Mouse (Mus musculus) adrenal gland, adult 10 weeks (tissue): ENCODE measurements around the gene Olfr1043. TPM values are rescaled to one million over a fixed set of nuclear protein-coding genes. Genes with fewer than 3 reads are reported as not detected.

Source experiments
- polyA plus RNA-seq: library from polyadenylated mRNA; stranded (reverse); fragments of 350-450 nt; fragmentation: Illumina TruSeq; extraction: RNeasy Lipid Tissue Mini Kit (QIAGEN cat#74804); gene quantifications from one replicate; pipeline ENCODE4 v1.2.3, GENCODE M21; 2014; ENCODE audit warnings: low read depth, low replicate concordance

Olfr1043 gene
- polyA plus RNA-seq, result not detected

DNA sequence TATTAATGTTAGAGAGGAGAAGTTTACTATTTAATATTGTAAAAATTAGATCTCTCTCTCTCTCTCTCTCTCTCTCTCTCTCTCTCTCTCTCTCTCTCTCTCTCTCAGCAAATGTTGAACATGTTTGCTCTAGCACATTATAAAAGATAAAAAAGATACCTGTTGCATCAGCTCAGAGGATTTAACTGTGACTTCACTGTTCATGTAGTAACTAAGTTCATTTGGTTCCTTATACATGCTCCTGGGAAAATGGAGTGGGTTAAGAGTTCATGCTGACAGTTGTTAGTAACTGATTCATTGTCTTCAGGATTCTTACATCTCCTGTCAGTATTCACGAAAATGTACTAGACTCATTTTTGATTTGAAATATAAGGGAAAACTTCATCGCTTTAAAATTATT, at the start of gene Olfr1043:
TSS of gene Olfr1043 (minus strand) at position 101 of the 400 bp plus-strand sequence.

DNA sequence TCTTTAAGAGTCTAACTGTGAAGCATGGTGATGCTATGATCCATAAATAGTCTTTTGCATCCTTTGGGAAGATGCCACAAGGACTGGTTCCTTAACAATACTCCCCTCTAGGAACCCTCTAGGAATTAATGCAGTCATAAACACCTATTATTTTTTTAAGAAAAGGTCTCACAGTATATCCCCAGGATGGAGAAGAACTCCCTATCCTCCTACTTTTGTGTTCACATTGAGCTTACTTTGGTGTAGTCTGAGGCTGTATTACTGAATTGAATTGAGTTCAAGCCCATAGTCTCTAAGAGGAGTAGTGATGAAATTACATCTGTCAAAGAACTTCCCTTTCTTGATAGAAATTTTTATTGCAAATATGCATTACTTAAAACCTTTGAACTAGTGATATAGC, 35.6 kb upstream of the Olfr1043 start, which contains the start of gene Olfr1045:
TSS of gene Olfr1045 (minus strand) at position 101 of the 400 bp plus-strand sequence.

DNA sequence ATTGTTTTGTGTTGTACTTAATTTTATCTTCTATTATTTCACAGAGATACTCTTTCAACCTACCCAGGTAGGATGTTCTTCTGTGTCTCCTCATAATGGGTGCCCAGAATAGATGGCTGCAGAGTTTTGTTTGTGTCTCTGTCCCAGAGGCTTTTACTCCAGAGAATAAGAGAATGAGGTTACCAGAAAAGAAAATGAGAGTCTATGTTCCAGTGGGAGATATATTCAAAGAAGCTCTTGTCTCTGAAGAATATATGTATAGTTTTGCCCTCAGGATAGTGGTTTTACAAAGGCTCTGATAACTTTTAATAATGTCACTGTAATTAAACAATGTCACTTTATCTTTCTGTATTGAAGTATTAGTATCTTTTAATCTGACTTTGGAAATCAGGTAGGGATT, 18.3 kb upstream of the Olfr1043 start, which contains the start of gene Olfr52:
TSS of gene Olfr52 (minus strand) at position 101 of the 400 bp plus-strand sequence.

DNA sequence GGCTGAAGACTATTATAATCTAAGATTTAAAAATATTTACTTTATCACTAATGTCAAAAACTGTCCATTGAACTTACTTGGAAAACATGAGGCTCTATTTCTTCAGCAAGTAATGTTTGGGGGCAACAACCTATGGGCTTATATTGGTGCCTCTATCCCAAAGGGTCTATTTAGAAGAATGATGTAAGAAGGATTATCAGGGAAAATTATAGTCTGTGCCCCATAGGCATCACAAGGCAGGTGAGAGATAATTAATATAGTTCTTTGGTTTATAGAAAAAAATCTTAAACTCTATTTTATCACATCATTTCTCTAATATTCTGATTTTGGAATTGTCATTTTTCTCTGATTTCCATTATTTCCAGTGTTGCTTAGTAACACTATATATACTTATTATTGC, 10.4 kb upstream of the Olfr1043 start, which contains the start of gene Olfr1044:
TSS of gene Olfr1044 (minus strand) at position 101 of the 400 bp plus-strand sequence.

DNA sequence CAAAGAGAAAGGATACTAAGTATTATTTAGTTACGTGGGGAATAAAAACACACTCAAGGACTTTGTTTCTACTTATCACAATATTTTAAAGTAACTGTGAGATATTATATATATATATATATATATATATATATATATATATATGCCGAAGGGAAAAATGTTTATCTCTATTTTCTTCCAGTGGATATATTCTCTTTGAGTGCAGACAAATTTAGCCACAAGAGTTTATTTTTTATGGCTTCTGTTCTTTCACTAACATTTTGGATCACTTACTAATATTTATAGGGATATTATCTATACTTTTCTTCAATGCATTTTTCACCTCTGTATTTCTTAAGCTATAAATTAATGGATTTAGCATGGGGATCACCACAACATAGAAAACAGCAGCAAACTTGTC, 5.6 kb downstream of the Olfr1043 start, which contains the start of gene Olfr1042:
TSS of gene Olfr1042 (minus strand) at position 101 of the 400 bp plus-strand sequence.

DNA sequence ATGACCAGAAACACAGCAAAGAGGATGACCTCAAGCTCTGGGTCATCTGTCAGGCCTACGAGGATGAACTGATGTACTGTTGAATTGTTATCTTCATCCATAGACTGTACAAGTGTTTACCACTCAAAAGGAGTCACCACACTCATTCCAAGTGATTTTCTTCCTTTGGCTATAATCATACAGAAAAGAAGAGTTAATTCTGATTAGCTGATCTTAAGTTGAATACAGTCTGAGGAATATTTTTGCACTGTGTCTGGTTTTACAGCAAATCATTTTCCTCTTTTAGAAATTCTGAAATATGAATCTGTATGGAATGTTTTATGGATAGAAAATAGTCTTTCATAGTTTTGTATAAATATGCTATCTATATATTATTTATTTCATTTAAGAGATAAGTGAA, 20.7 kb downstream of the Olfr1043 start, which contains the start of gene Olfr1040:
TSS of gene Olfr1040 (minus strand) at position 101 of the 400 bp plus-strand sequence.

DNA sequence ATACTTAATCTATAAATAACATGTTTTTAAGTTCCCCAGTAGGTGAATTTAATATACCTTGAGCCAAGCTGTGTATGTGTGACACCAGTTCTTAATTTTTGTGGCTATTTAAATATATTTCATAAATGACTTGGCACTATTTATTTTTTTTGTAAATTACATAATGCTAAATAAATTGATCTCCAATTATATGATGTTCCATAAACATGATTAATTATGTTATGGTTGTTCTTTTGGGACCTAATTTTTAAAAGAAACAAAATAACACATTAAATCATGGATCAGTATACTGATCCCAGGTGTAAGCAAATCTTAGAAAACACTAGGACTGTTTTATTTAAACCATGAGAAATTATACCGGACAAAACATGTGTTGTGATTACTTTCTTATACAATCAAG, 31.5 kb downstream of the Olfr1043 start, which contains the start of gene Olfr1039:
TSS of gene Olfr1039 (minus strand) at position 101 of the 400 bp plus-strand sequence.

Other genes with a start within 250 kb of the Olfr1043 start
- not detected for gene Olfr1026, start 246.0 kb downstream of the Olfr1043 start, polyA plus RNA-seq
- gene Olfr1028, start 217.1 kb downstream of the Olfr1043 start, polyA plus RNA-seq, result not detected
- gene Olfr1029, start 193.6 kb downstream of the Olfr1043 start, polyA plus RNA-seq, result 0.17 TPM
- gene Olfr1030, start 188.2 kb downstream of the Olfr1043 start, polyA plus RNA-seq, result not detected
- not detected for gene Olfr1031, start 177.2 kb downstream of the Olfr1043 start, polyA plus RNA-seq
- not detected for gene Olfr1032, start 162.0 kb downstream of the Olfr1043 start, polyA plus RNA-seq
- gene Olfr1033, start 146.9 kb downstream of the Olfr1043 start, polyA plus RNA-seq, result 12.2 TPM
- 2.3 TPM for gene Olfr1034, start 121.7 kb downstream of the Olfr1043 start, polyA plus RNA-seq
- not detected for gene Olfr1036, start 93.5 kb downstream of the Olfr1043 start, polyA plus RNA-seq
- gene Olfr1037, start 80.1 kb downstream of the Olfr1043 start, polyA plus RNA-seq, result not detected
- gene Olfr1039, start 31.6 kb downstream of the Olfr1043 start, polyA plus RNA-seq, result not detected
- not detected for gene Olfr1040, start 20.8 kb downstream of the Olfr1043 start, polyA plus RNA-seq
- gene Olfr1042, start 5.7 kb downstream of the Olfr1043 start, polyA plus RNA-seq, result not detected
- not detected for gene Olfr1044, start 10.3 kb upstream of the Olfr1043 start, polyA plus RNA-seq
- not detected for gene Olfr52, start 18.2 kb upstream of the Olfr1043 start, polyA plus RNA-seq
- not detected for gene Olfr1045, start 35.5 kb upstream of the Olfr1043 start, polyA plus RNA-seq
- gene Olfr1046, start 51.8 kb upstream of the Olfr1043 start, polyA plus RNA-seq, result not detected
- gene Olfr1047, start 63.9 kb upstream of the Olfr1043 start, polyA plus RNA-seq, result not detected
- not detected for gene Olfr1048, start 72.8 kb upstream of the Olfr1043 start, polyA plus RNA-seq
- not detected for gene Olfr1049, start 90.8 kb upstream of the Olfr1043 start, polyA plus RNA-seq
- not detected for gene Olfr1051, start 111.6 kb upstream of the Olfr1043 start, polyA plus RNA-seq
- not detected for gene Olfr1052, start 124.9 kb upstream of the Olfr1043 start, polyA plus RNA-seq
- not detected for gene Olfr1053, start 147.8 kb upstream of the Olfr1043 start, polyA plus RNA-seq
- gene Olfr1054, start 167.9 kb upstream of the Olfr1043 start, polyA plus RNA-seq, result not detected
- gene Olfr1055, start 182.8 kb upstream of the Olfr1043 start, polyA plus RNA-seq, result not detected
- gene Olfr1056, start 194.9 kb upstream of the Olfr1043 start, polyA plus RNA-seq, result not detected
- not detected for gene Olfr1057, start 210.9 kb upstream of the Olfr1043 start, polyA plus RNA-seq
- not detected for gene Olfr1058, start 221.0 kb upstream of the Olfr1043 start, polyA plus RNA-seq
- not detected for gene Olfr1061, start 246.5 kb upstream of the Olfr1043 start, polyA plus RNA-seq